Mouse (Mus musculus) liver, adult (tissue): ENCODE results near the gene Nprl3.

Experiments used
- GATA4 ChIP-seq: IDR thresholded peaks from 2 replicates; pipeline ENCODE4 v1.6.1; 2014; ENCODE audit warnings: mild to moderate bottlenecking, low read length; ENCODE audit not compliant: insufficient replicate concordance

The Nprl3 gene

GRCm38 (mm10) chr11:32236712-32237410 lies 30.6 kb downstream of the Nprl3 start:
- no peak for TF ChIP-seq GATA4

- TF ChIP-seq GATA4, result no peak
Measured at GRCm38 (mm10) chr11:32236132-32236531, 31.4 kb downstream of the Nprl3 start.

DNA sequence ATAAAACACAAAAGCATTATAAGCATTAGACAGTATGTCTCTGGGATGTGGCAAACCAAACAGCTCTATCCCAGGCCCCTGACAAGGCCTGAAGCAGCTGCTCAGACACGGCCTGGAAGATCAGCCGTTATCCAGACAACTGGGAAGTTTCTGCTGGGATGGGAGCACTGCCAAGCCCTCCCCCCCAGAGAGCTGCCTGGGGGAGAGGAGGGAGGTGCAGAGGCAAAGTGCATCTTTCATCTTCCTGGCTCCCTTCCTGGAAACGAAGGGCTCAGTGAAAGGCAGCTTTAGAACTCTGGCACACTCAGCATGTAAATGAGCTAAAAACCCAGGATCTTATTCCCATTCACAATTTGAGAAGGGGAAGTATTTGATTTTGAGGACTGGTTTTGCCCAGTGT lies 31.9 kb downstream of the Nprl3 start:
- TF ChIP-seq GATA4, result no peak

DNA sequence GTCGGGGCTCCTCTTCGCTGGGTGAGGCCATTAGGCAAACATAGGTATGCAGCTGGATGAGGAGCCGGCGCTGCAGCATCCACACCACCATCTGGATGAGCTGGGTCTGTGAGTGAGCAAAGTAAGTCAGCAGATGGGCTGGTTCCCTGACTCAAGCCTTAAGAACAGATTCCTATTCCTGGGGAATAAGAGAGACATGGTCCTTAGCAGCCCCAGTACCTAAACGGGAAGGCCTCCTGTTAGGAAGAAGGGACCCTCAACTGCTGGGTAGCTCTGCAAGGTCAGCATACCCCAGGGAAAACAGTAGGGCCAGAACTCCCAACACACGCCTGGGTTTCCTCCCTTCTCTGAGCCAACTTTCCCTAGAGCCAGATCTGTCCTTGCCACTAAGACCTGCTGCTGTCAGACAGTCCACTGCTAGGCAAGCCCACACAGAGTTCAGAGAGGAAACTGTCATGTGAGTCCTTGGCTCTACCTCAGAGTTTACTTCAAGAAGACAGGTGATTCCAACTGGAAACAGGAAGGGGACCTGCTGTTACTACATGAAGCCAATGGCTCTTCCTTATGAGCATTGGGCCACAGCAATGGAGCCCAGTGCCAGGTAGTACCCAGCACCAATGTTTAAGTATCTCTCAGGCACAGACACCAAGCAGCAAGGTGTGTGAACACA lies 32.6 kb downstream of the Nprl3 start:
- TF ChIP-seq GATA4, result no peak

GRCm38 (mm10) chr11:32233895-32234294 lies 33.6 kb downstream of the Nprl3 start:
- TF ChIP-seq GATA4, result no peak

DNA sequence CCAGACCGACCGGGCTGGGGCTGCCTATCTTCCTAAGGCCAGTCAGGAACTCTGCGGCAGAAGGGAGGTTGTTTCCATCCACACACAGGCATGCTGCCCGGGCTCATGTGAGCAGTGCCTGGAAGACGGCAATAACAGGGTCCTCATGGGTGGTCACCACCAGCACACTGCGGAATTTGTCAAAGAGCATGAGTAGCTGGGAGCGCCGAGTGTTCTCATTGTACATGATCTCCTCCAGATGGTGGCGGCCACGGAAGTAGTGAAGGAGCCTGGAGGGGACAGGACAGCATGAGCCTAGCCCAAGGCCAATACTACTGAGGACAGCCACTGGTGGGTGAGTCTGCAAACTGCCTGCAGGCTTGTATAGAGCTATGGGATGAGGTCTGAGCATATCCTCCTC lies 34.7 kb downstream of the Nprl3 start:
- TF ChIP-seq GATA4, result no peak

DNA sequence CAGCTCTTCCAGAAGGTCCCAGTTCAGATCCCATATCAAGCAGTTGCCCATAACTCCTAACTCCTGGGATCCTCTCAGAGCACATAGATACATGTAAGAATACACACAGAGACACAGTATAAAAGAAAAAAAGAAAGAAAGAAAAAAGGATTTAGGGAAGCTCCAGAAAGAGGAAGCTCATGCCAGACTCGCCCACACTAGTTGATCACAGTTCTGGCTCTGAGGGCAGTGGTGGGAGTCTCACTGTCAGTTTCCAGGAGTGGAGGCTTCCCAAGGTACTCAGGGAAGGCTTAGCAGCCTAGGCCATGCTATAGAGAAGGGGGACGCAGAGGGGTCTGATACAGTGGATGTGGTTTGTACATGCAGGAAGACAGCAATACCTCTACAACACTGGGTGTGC lies 36.4 kb downstream of the Nprl3 start:
- TF ChIP-seq GATA4, result no peak

- no peak for TF ChIP-seq GATA4
Measured at GRCm38 (mm10) chr11:32230220-32230619, 37.3 kb downstream of the Nprl3 start.

DNA sequence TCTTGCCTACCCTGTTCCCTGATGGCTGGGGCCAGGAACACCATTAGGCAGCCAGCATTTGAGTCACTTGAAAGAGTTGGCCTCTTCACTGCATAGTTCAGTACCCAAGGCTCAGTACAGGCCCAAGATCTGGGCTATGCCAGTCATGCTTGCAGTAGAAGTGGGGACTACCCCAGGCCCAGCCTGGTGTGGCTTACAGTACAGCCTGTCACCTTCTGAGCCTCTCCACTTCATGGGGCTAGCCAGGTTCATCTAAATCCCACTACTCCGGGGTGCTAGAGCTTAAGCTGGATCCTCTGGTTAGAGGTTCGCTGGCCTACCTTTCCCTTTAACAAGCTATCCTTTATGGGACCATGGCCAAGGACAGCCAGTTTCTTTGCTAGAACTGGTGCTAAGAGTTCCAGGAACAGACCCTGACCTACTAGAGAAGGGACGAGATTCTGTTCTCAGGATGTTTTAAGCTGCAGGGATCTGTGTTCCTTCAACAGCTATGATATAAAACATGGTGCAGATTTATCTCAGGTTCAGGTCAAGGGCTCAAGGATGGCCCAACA lies 39.1 kb downstream of the Nprl3 start:
- no peak for TF ChIP-seq GATA4

DNA sequence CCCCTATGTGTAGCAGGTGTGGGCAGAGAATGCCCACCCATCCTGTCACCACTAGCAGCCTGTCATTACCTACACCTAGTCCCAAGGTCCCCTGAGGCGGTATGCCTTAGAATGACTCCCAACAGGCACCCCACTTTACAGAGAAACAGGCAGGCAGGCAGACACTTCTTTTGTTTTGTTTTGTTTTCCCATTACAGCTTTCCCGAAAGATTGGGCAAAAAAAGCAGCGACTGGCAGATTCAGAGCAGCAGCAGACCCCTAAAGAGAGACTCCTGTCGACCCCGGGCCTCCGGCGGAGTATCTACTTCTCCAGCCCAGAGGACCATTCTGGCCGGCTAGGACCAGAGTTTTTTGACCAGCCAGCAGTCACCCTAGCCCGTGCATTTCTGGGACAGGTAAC lies 40.0 kb downstream of the Nprl3 start:
- no peak for TF ChIP-seq GATA4

DNA sequence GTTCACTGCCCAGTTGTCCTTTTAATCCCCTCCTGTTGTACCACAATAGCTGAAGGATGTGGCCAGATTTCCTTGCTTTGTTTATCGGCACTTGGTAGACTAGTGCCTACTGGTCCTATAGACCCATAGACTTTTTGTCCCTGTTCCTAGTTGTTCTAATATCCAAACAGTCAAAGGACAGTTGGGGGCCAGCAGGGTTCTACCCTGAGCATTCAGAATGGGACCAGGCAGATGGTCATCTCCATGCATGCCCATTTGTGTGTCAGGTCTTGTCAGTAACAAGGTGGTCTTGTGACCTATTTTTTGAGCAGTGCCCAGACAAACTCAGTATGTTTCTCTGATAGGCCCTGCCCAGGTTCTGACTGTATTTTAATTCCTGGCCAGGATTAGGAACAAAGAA lies 40.5 kb downstream of the Nprl3 start:
- TF ChIP-seq GATA4, result no peak

- no peak; the same call in 1 of the 2 replicates for TF ChIP-seq GATA4
Measured at GRCm38 (mm10) chr11:32226124-32226871, 41.2 kb downstream of the Nprl3 start, which contains the start of gene Mpg. Gene Mpg (plus strand): TSS chr11:32226505.

DNA sequence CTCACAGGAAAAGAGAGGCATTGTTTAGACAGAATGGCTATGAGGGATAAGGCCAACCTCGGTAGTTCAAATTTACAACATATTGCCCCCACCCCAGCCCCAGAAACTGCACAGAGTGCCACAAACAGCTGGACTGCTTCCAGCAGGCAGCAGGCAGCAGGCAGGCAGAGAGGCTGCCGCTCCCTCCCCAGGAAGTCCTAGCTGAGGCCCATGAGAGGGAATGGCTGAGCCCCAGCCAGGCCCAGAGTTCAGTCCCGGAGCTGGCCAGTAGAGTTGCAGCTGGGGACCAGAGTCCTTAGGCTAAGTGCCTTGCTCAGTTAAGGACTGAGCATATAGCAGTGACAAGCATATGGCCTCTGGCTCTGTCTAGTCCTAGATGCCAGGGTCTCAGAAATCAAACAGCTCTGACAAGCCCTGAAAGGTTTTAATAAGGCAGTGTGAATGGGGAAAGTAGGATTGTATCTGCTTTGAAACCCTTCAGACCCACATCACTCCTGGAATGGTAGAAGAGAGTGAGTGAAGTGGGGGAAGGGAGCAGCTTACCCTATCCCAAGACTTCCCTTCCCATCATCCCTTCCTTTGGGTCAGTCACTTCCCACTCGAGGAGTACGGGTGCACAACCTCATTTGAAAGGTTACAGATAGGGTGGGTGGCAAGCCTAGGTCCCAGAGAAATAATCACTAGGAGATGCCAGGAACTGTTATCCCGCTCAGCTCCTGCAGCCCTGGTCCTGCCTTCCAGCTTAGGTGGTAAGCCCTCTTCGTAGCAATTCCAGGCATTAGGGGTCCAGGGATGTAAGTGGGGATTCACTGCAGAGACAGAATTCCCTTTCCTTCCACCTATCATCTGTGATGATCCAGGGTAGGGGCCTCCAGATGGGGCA lies 42.0 kb downstream of the Nprl3 start:
- TF ChIP-seq GATA4, result no peak

- TF ChIP-seq GATA4, result no peak
Measured at GRCm38 (mm10) chr11:32224468-32225139, 42.9 kb downstream of the Nprl3 start.
